Mouse (Mus musculus) liver, postnatal 0 days (tissue): ENCODE data around the gene Nup98.

Experiments
- CTCF ChIP-seq: sonication (generic); IDR thresholded peaks from 2 replicates; pipeline ENCODE4 v1.5.1; 2016; ENCODE audit warnings: antibody characterized with exemption, low read depth
- EP300 ChIP-seq: IDR thresholded peaks from 2 replicates; pipeline ENCODE4 v1.6.1; 2016; ENCODE audit warnings: antibody characterized with exemption, low read depth, mild to moderate bottlenecking

DNA sequence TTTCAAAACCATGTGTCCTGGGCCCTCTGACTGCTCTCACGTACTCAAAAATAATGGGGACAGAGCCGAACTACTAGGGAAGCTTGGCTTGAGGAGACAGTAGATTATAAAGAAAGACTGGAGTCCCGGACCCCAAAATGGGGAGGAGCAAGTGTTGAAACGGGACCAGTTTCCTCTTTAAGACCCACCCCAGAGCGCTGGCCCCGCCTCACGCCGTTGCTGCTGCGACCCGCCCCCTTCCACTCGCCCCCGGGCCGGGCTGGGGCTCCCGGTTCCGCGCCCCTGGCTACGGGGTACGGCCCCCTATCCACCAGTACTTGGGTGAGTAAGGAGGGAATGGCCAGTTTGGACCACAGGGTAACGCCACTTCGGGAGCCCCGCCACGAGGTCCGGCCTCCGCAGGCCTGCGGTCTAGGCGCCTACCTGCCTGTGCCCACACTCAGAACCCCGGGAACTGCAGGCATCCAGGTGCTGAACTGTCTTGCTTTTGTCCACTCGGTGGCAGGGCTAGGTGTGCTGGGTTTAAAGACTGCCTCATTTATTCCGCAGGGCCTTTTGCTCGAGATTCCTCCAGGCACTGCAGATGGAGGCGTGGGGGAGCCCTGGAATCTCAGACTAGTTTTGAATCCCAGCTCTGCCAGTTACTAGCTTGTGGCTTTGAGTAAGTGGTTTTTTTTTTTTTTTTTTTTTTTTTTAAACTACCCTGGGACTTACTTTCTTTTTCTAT lies 13.0 kb upstream of the Nup98 start:
- TF ChIP-seq EP300 (no peak), CTCF (no peak)
